Mouse (Mus musculus) layer of hippocampus, postnatal 25 days (tissue): ENCODE measurements at regions not wholly inside any gene's neighbourhood (a gene's known extent, or its start where the extent isn't known, plus 50 kb on each side); places are given as distances from the start of the nearest gene placed in this dataset.

ENCODE experiments used
- DNase-seq, 2 experiments: peaks; one replicate each; pipeline ENCODE4 v3.0.0; 2022; ENCODE audit warnings: mixed read lengths in 2 of 2, low spot score in 1 of 2; ENCODE audit errors: extremely low spot score in 1 of 2

GRCm38 (mm10) chr4:12541508-12541907 lies 369.7 kb upstream of the Fam92a start:
- DNase-seq: no peak

- DNase-seq: no peak
Observed at GRCm38 (mm10) chr4:12539184-12539791, 367.5 kb upstream of the Fam92a start.

GRCm38 (mm10) chr4:12538694-12539121 lies 366.9 kb upstream of the Fam92a start:
- DNase-seq: peak; percentile 27 to 57

GRCm38 (mm10) chr4:12538043-12538442 lies 366.2 kb upstream of the Fam92a start:
- no peak for DNase-seq

GRCm38 (mm10) chr4:12534151-12534550 lies 362.3 kb upstream of the Fam92a start:
- no peak for DNase-seq

GRCm38 (mm10) chr4:12532961-12533360 lies 361.1 kb upstream of the Fam92a start:
- no peak for DNase-seq

GRCm38 (mm10) chr4:12522358-12522757 lies 350.5 kb upstream of the Fam92a start:
- no peak for DNase-seq

- DNase-seq: no peak
Observed at GRCm38 (mm10) chr4:12521246-12521645, 349.4 kb upstream of the Fam92a start.

- DNase-seq: no peak
Observed at GRCm38 (mm10) chr4:12516497-12516896, 344.7 kb upstream of the Fam92a start.

- DNase-seq: peak; percentile 48 to 69
Observed at GRCm38 (mm10) chr4:12511656-12512385, 340.0 kb upstream of the Fam92a start.

GRCm38 (mm10) chr4:12506851-12507551 lies 335.2 kb upstream of the Fam92a start:
- DNase-seq: no peak

GRCm38 (mm10) chr4:12501086-12501485 lies 329.3 kb upstream of the Fam92a start:
- no peak for DNase-seq

- DNase-seq: no peak
Observed at GRCm38 (mm10) chr4:12498426-12498825, 326.6 kb upstream of the Fam92a start.

- DNase-seq: no peak
Observed at GRCm38 (mm10) chr4:12492468-12492867, 320.7 kb upstream of the Fam92a start.

- DNase-seq: no peak
Observed at GRCm38 (mm10) chr4:12491306-12491705, 319.5 kb upstream of the Fam92a start.

GRCm38 (mm10) chr4:12490066-12490465 lies 318.3 kb upstream of the Fam92a start:
- DNase-seq: no peak

GRCm38 (mm10) chr4:12489358-12489757 lies 317.5 kb upstream of the Fam92a start:
- DNase-seq: no peak

GRCm38 (mm10) chr4:12481481-12481880 lies 309.7 kb upstream of the Fam92a start:
- no peak for DNase-seq

GRCm38 (mm10) chr4:12476717-12477116 lies 304.9 kb upstream of the Fam92a start:
- no peak for DNase-seq

GRCm38 (mm10) chr4:12474981-12475568 lies 303.3 kb upstream of the Fam92a start:
- no peak for DNase-seq

GRCm38 (mm10) chr4:12474421-12474820 lies 302.6 kb upstream of the Fam92a start:
- DNase-seq: no peak
